Mouse (Mus musculus) liver, embryonic 14.5 days (tissue): Measurements from ENCODE around the gene Gm5447. TPM values are rescaled to one million over a fixed set of nuclear protein-coding genes. Genes with fewer than 3 reads are reported as not detected.

Experiments used
- ATAC-seq: fragments of 200-750 bp; cut with Nextera tagmentation; 2 replicates; pipeline ENCODE4 v1.8.0; 2017; ENCODE audit warnings: moderate number of reproducible peaks, mild to moderate bottlenecking, moderate library complexity; ENCODE audit not compliant: insufficient read depth
- DNase-seq, 3 experiments: peaks; one replicate each; pipeline ENCODE4 v3.0.0-alpha.2; 2012 to 2013; ENCODE audit warnings: low read depth in 3 of 3, low spot score in 3 of 3
- H3K27ac ChIP-seq: fragments of 300-500 bp; sonication (generic); 2 replicates; pipeline ENCODE4 v1.5.1; 2014; ENCODE audit warnings: moderate library complexity, mild to moderate bottlenecking, control low read depth, inconsistent platforms
- H3K27me3 ChIP-seq: fragments of 300-500 bp; sonication (generic); 2 replicates; pipeline ENCODE4 v1.6.1; 2014; ENCODE audit warnings: mild to moderate bottlenecking, low read length, moderate library complexity; ENCODE audit not compliant: control insufficient read depth, insufficient read depth
- H3K36me3 ChIP-seq: fragments of 300-500 bp; sonication (generic); replicated peaks from 2 replicates; pipeline ENCODE4 v1.6.1; 2014; ENCODE audit warnings: low read depth; ENCODE audit not compliant: control insufficient read depth, insufficient read depth
- H3K4me1 ChIP-seq, 2 experiments: fragments of 200-500 bp in 1 of 2; fragments of 300-500 bp in 1 of 2; sonication (generic) in 1 of 2; replicated peaks; 2 replicates each; pipeline ENCODE4 v1.6.1; 2012 to 2014; ENCODE audit warnings: antibody characterized with exemption in 1 of 2, inconsistent platforms in 1 of 2, low read length in 1 of 2; ENCODE audit not compliant: control insufficient read depth in 2 of 2, insufficient read depth in 2 of 2
- H3K4me2 ChIP-seq: fragments of 300-500 bp; sonication (generic); 2 replicates; pipeline ENCODE4 v1.6.1; 2014; ENCODE audit warnings: low read depth, mild to moderate bottlenecking, control low read depth, moderate library complexity
- H3K4me3 ChIP-seq, 2 experiments: fragments of 200-500 bp in 1 of 2; fragments of 300-500 bp in 1 of 2; sonication (generic) in 1 of 2; 2 replicates each; pipeline ENCODE4 v1.5.1; 2012 to 2014; ENCODE audit warnings: low read depth in 2 of 2, low read length in 2 of 2, mild to moderate bottlenecking in 2 of 2, control low read depth in 1 of 2, inconsistent platforms in 1 of 2, moderate library complexity in 1 of 2; ENCODE audit not compliant: insufficient read depth in 1 of 2
- H3K9ac ChIP-seq: fragments of 300-500 bp; sonication (generic); replicated peaks from 2 replicates; pipeline ENCODE4 v1.6.1; 2014; ENCODE audit warnings: mild to moderate bottlenecking, control low read depth, moderate library complexity
- H3K9me3 ChIP-seq: fragments of 300-500 bp; sonication (generic); 2 replicates; pipeline ENCODE4 v1.6.1; 2016; ENCODE audit warnings: low read length, mixed read lengths; ENCODE audit not compliant: control insufficient read depth
- CTCF ChIP-seq: IDR thresholded peaks from 2 replicates; pipeline ENCODE4 v1.5.1; 2016; ENCODE audit warnings: antibody characterized with exemption, low read depth, control low read depth
- EP300 ChIP-seq: IDR thresholded peaks from 2 replicates; pipeline ENCODE4 v1.6.1; 2016; ENCODE audit warnings: antibody characterized with exemption, low read depth
- WGBS: fragments of 180-500 bp; shearing (Covaris S2); extraction: QIAGEN DNeasy Blood & Tissue Kit; methylation state at CpG from one replicate; pipeline ENCODE4 v1.1.7; 2014; ENCODE audit not compliant: insufficient replicate concordance; 5-methylcytosine and 5-hydroxymethylcytosine counted together
- polyA plus RNA-seq, 2 experiments: library from polyadenylated mRNA; depleted of rRNA in 1 of 2; stranded (reverse) in 1 of 2; unstranded in 1 of 2; fragments of >200 nt; fragmentation: Nextera tagmentation in 1 of 2; extraction: Ambion mirVana in 1 of 2; gene quantifications; 2 replicates each; pipeline versions ENCODE4 v1.2.1 to v1.2.3; 2012 to 2014

Gene Gm5447
- polyA plus RNA-seq, 2 experiments, result not detected

DNA sequence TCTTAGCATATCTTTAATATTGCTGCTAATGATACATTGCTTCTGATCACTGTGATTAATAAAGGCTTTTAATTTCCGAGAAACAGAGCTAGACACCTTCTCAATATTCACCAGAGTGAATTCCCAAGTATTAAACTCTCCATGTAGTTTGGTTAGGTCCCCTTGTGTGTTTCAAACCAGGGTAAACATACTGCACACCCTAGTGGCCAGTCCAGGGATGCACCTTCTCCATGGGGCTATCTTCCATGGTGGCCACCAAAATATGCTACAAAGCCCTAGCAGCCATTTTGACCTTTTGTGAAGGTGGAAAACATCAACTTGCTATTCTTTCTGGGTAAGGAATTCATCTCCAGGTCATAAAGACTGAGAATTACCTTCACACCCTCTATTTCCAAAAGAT lies 7.7 kb downstream of the Gm5447 start:
- TF ChIP-seq CTCF (peak; percentile 82), EP300 (no peak)
- H3K9me3 ChIP-seq, result no peaks in the 10 kb centered on the region
- 0 out of 2 replicates have a peak, but pooled peaks have one; percentile 43 for ATAC-seq
- peaks cover 16% of the 10 kb centered on the region for H3K27me3 ChIP-seq
- 21% methylated on average over 1 of the region's 1 CpGs for WGBS
- no peak overlapping the region for H3K4me3 ChIP-seq
- H3K36me3 ChIP-seq, result no peaks in the 10 kb centered on the region
- no peak overlapping the region for H3K27ac ChIP-seq
- H3K4me2 ChIP-seq, result no peak overlapping the region
- peak in 1 of 3 experiments; percentile 15 for DNase-seq
- no peak overlapping the region for H3K9ac ChIP-seq
- H3K4me1 ChIP-seq, result peaks cover 0 to 1% of the 10 kb centered on the region in 2 experiments; a peak in 2 of 4 replicates

GRCm38 (mm10) chr13:30985275-30985597 lies 11.2 kb downstream of the Gm5447 start:
- Histone ChIP-seq H3K36me3 (no peaks in the 10 kb centered on the region), H3K27me3 (peaks cover 28% of the 10 kb centered on the region), H3K27ac (no peak overlapping the region), H3K9ac (no peak overlapping the region), H3K4me3 (peak overlapping the region; percentile 8 to 27; a peak in 3 of 4 replicates), H3K9me3 (no peaks in the 10 kb centered on the region), H3K4me2 (peak overlapping the region; percentile 54), H3K4me1 (peaks cover 0 to 2% of the 10 kb centered on the region in 2 experiments; a peak in 2 of 4 replicates)
- DNase-seq (no peak), ATAC-seq (no peak)
- TF ChIP-seq EP300, result no peak
- TF ChIP-seq CTCF, result no peak
- 23% methylated on average over 13 of the region's 13 CpGs for whole genome bisulfite sequencing

- DNase-seq (no peak), ATAC-seq (no peak)
- H3K9ac ChIP-seq, result no peak overlapping the region
- H3K4me1 ChIP-seq, result peaks cover 0 to 2% of the 10 kb centered on the region in 2 experiments; a peak in 2 of 4 replicates
- no peaks in the 10 kb centered on the region for H3K9me3 ChIP-seq
- TF ChIP-seq CTCF, result no peak
- no peak for TF ChIP-seq EP300
- peak overlapping the region; percentile 54 for H3K4me2 ChIP-seq
- 13% methylated on average over 27 of the region's 27 CpGs for WGBS
- H3K27me3 ChIP-seq, result peaks cover 28% of the 10 kb centered on the region
- H3K27ac ChIP-seq, result no peak overlapping the region
- H3K36me3 ChIP-seq, result no peaks in the 10 kb centered on the region
- H3K4me3 ChIP-seq, result peak overlapping the region; percentile 8 to 27
Observed at GRCm38 (mm10) chr13:30985598-30986466, 11.8 kb downstream of the Gm5447 start.

DNA sequence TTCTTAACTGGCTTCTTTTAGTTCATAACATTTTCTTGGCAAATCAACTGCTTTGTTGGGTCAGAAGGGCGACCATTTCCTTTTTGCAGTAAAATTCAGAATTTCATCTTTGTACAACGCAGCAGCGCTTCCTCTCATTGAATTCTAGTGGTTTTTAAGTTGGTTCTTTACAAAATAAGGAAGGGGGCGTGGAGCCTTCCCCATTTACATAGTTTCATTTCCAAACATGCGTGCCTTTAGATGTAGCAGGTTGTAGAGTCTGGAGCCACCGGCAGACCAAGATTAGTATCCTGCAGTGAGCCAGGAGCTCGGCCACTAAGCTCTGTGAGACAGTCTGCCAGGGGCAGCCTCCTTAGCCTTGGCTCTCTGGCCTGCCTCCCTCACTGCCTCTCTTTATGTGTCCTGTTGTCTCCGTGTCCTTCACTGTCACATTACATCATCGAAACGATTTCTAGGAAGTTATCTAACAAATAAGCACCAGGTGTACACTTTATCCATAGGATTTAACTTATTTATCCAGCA lies 13.0 kb downstream of the Gm5447 start:
- H3K4me3 ChIP-seq, result no peak overlapping the region
- no peaks in the 10 kb centered on the region for H3K9me3 ChIP-seq
- peaks cover 0 to 2% of the 10 kb centered on the region in 2 experiments; a peak in 2 of 4 replicates for H3K4me1 ChIP-seq
- 39% methylated on average over 10 of the region's 10 CpGs for WGBS
- no peak overlapping the region for H3K9ac ChIP-seq
- H3K27me3 ChIP-seq, result peaks cover 28% of the 10 kb centered on the region
- no peak for DNase-seq
- ATAC-seq, result no peak
- no peak overlapping the region for H3K27ac ChIP-seq
- no peak for TF ChIP-seq EP300
- TF ChIP-seq CTCF, result no peak
- no peaks in the 10 kb centered on the region for H3K36me3 ChIP-seq
- H3K4me2 ChIP-seq, result no peak overlapping the region

DNA sequence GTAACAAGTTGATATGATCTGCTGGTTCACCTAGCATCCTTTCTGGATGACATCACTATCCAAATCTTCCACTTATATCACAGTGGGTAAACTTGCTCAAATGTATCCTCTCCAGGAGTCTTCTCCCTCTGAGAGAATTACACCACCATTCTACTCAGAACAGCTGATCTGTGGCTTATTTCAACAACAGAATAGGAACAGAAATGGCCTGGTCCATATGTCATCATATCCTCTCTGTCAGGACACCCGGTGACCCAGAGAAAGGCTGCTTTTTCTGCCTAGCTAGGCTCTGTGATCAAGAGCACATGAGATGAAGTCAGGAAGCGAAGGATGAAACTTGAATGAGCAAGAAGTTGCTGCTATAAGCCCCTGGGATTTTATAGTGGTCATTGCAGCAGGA lies 13.7 kb downstream of the Gm5447 start:
- ATAC-seq (no peak), DNase-seq (no peak)
- Histone ChIP-seq H3K9me3 (no peaks in the 10 kb centered on the region), H3K36me3 (no peaks in the 10 kb centered on the region), H3K27me3 (peaks cover 28% of the 10 kb centered on the region), H3K27ac (no peak overlapping the region), H3K4me2 (no peak overlapping the region), H3K4me1 (peaks cover 0 to 2% of the 10 kb centered on the region in 2 experiments; a peak in 2 of 4 replicates), H3K9ac (no peak overlapping the region), H3K4me3 (no peak overlapping the region)
- TF ChIP-seq CTCF, result no peak
- no peak for TF ChIP-seq EP300
- WGBS, result 60% methylated on average over 2 of the region's 2 CpGs
